Mouse (Mus musculus): ENCODE data around the gene Nfkb1. TPM values are rescaled to one million over a fixed set of nuclear protein-coding genes. Genes with fewer than 3 reads are reported as not detected.

Gene Nfkb1
- polyA plus RNA-seq (2012; rRNA removed) (55.4 and 61.7 TPM in 2 replicates), polyA plus RNA-seq (2014; fragmentation: Nextera tagmentation; extraction: Ambion mirVana) (26.9 and 32.7 TPM in 2 replicates)

GRCm38 (mm10) chr3:135691191-135692131 lies at the start of gene Nfkb1:
Gene Nfkb1, minus strand, starts transcription at chr3:135691547.
- peak within 1 kb of the TSS; percentile 75 for H3K4me2 ChIP-seq (replicated peaks; ENCODE audit: low read depth, low read length, severe bottlenecking)
- TF ChIP-seq POLR2A (IDR thresholded peaks at IDR 0.05; ENCODE audit: borderline replicate concordance, extremely low read depth, insufficient read depth, insufficient read length): no peak
- H3K27me3 ChIP-seq (ENCODE audit: control insufficient read depth, insufficient read depth, low read length): 0 out of 2 replicates have a peak, but pooled peaks cover 7% of the 10 kb centered on the region
- peak within 1 kb of the TSS; percentile 99 for H3K9ac ChIP-seq (ENCODE audit: low read depth, low read length, severe bottlenecking)
- WGBS: 2% methylated on average over 42 of the region's 102 CpGs
- ATAC-seq (ENCODE audit: low FRiP score, low read depth): peak; percentile 79
- H3K4me1 ChIP-seq (ENCODE audit: control insufficient read depth, insufficient read depth, low read length): peaks cover 15% of the 10 kb centered on the region
- H3K4me3 ChIP-seq (replicated peaks; ENCODE audit: low read length): peak within 1 kb of the TSS; percentile 83
- H3K36me3 ChIP-seq (ENCODE audit: control insufficient read depth, insufficient read depth, low read length): no peaks in the 10 kb centered on the region
- DNase-seq (ENCODE audit: low spot score): peak; percentile 63
- peak within 1 kb of the TSS; percentile 92 for H3K27ac ChIP-seq (replicated peaks; ENCODE audit: low read depth, low read length)
- H3K9me3 ChIP-seq (ENCODE audit: control insufficient read depth, low read length): no peaks in the 10 kb centered on the region

- 76% methylated on average over 8 of the region's 8 CpGs for WGBS
These were observed 49.4 kb upstream of the Nfkb1 start for GRCm38 (mm10) chr3:135740711-135741110.

GRCm38 (mm10) chr3:135734736-135735135 lies 43.4 kb upstream of the Nfkb1 start:
- no peaks in the 10 kb centered on the region for H3K36me3 ChIP-seq (ENCODE audit: control insufficient read depth, insufficient read depth, low read length)
- no peak overlapping the region for H3K4me2 ChIP-seq (replicated peaks; ENCODE audit: low read depth, low read length, severe bottlenecking)
- no peaks in the 10 kb centered on the region for H3K27me3 ChIP-seq (ENCODE audit: control insufficient read depth, insufficient read depth, low read length)
- no peaks in the 10 kb centered on the region for H3K9me3 ChIP-seq (ENCODE audit: control insufficient read depth, low read length)
- DNase-seq (ENCODE audit: low spot score) (no peak), ATAC-seq (ENCODE audit: low FRiP score, low read depth) (no peak)
- no peak overlapping the region for H3K9ac ChIP-seq (ENCODE audit: low read depth, low read length, severe bottlenecking)
- WGBS: 62% methylated on average over 1 of the region's 1 CpGs
- no peak overlapping the region for H3K4me3 ChIP-seq (replicated peaks; ENCODE audit: low read length)
- no peak overlapping the region for H3K27ac ChIP-seq (replicated peaks; ENCODE audit: low read depth, low read length)
- TF ChIP-seq POLR2A (IDR thresholded peaks at IDR 0.05; ENCODE audit: borderline replicate concordance, extremely low read depth, insufficient read depth, insufficient read length): no peak
- no peaks in the 10 kb centered on the region for H3K4me1 ChIP-seq (ENCODE audit: control insufficient read depth, insufficient read depth, low read length)

More at GRCm38 (mm10) chr3:135740711-135741110, 49.4 kb upstream of the Nfkb1 start:
- Histone ChIP-seq H3K27ac (replicated peaks; ENCODE audit: low read depth, low read length) (no peak overlapping the region), H3K9ac (ENCODE audit: low read depth, low read length, severe bottlenecking) (no peak overlapping the region), H3K36me3 (ENCODE audit: control insufficient read depth, insufficient read depth, low read length) (no peaks in the 10 kb centered on the region), H3K9me3 (ENCODE audit: control insufficient read depth, low read length) (no peaks in the 10 kb centered on the region), H3K4me2 (replicated peaks; ENCODE audit: low read depth, low read length, severe bottlenecking) (no peak overlapping the region), H3K27me3 (ENCODE audit: control insufficient read depth, insufficient read depth, low read length) (no peaks in the 10 kb centered on the region), H3K4me1 (ENCODE audit: control insufficient read depth, insufficient read depth, low read length) (no peaks in the 10 kb centered on the region), H3K4me3 (replicated peaks; ENCODE audit: low read length) (no peak overlapping the region)
- ATAC-seq (ENCODE audit: low FRiP score, low read depth): no peak
- no peak for TF ChIP-seq POLR2A (IDR thresholded peaks at IDR 0.05; ENCODE audit: borderline replicate concordance, extremely low read depth, insufficient read depth, insufficient read length)
- no peak for DNase-seq (ENCODE audit: low spot score)

DNA sequence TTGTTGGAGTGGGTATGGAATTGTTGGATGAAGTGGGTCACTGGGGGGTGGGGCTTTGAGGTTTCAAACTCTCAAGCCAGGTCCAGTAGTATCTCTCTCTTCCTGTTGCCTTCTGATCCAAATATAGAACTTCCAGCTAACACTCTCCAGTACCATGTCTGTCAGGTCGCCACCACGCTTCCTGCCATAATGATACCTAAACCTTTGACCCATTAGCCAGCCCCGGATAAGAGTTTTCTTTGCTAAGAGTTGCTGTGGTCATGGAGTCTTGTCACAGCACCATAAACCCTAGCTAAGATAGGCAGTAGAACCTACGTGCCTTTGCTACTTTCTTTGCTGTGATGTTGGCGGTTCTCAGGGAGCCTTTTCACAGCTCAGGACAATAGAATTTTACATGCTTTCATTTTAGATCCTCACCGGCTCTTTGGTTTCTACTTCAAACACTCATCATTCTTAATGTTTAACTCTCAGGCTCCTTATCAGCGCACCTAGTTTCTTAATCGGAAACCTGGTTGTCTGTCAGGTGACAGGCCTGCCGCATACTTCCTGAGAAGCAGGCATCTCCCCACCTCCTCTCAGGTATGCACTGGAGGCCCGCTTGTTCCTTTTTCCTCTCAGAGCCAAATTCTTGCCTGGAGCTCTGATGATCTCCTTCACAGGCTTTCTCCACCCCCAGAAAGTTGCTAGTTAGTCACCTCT lies 41.5 kb upstream of the Nfkb1 start:
- ATAC-seq (ENCODE audit: low FRiP score, low read depth): no peak
- no peak for DNase-seq (ENCODE audit: low spot score)
- H3K4me2 ChIP-seq (replicated peaks; ENCODE audit: low read depth, low read length, severe bottlenecking): no peak overlapping the region

More for the DNA sequence above, 41.5 kb upstream of the Nfkb1 start:
- 85% methylated on average over 10 of the region's 10 CpGs for WGBS
- H3K36me3 ChIP-seq (ENCODE audit: control insufficient read depth, insufficient read depth, low read length): no peaks in the 10 kb centered on the region
- no peak overlapping the region for H3K4me3 ChIP-seq (replicated peaks; ENCODE audit: low read length)
- no peak overlapping the region for H3K27ac ChIP-seq (replicated peaks; ENCODE audit: low read depth, low read length)
- no peaks in the 10 kb centered on the region for H3K27me3 ChIP-seq (ENCODE audit: control insufficient read depth, insufficient read depth, low read length)
- no peak for TF ChIP-seq POLR2A (IDR thresholded peaks at IDR 0.05; ENCODE audit: borderline replicate concordance, extremely low read depth, insufficient read depth, insufficient read length)
- H3K9ac ChIP-seq (ENCODE audit: low read depth, low read length, severe bottlenecking): no peak overlapping the region
- no peaks in the 10 kb centered on the region for H3K9me3 ChIP-seq (ENCODE audit: control insufficient read depth, low read length)
- H3K4me1 ChIP-seq (ENCODE audit: control insufficient read depth, insufficient read depth, low read length): no peaks in the 10 kb centered on the region
